Mouse (Mus musculus): ENCODE results near the gene Gtf3c2. TPM values are rescaled to one million over a fixed set of nuclear protein-coding genes. Genes with fewer than 3 reads are reported as not detected.

Gene Gtf3c2
- polyA plus RNA-seq, 1 experiment: 36.9 TPM

DNA sequence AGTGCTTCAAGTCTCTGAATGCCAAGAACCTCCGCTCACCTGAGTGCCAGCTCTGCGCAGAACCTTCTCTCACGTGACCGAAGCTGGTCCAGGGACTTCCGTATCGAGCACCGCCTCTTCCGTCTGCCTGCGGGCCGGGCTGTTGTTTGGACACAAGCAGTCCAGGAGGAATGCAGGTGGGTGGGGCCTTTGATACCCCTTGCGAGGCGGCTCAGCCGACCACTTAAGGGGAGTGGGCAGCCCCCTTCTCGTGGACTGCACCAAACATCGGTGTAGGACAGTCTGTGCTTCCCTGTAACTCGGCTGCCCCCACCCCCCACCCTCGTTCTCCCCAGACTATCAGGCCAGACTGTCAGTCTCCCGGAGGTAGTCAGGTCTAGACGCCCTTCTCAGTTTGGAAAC lies 25.8 kb downstream of the Gtf3c2 start, which contains the start of gene Mpv17:
Mpv17 (minus strand) TSS at position 100 of the 402 bp plus-strand sequence.
- peaks cover 46% of the 10 kb centered on the region for H3K36me3 ChIP-seq (ENCODE audit: control insufficient read depth, insufficient read depth)
- no peak for TF ChIP-seq MAX (IDR thresholded peaks at IDR 0.05)
- TF ChIP-seq CTCF (IDR thresholded peaks at IDR 0.05; ENCODE audit: control insufficient read depth, insufficient read depth, insufficient read length): no peak
- TF ChIP-seq USF1 (IDR thresholded peaks at IDR 0.05; ENCODE audit: low read depth): peak; percentile 95
- H3K79me3 ChIP-seq (ENCODE audit: low read depth): no peaks in the 10 kb centered on the region
- H3ac ChIP-seq (ENCODE audit: control insufficient read depth, insufficient read length, low read depth): peak within 1 kb of the TSS; percentile 63
- peak within 1 kb of the TSS; percentile 27 for H3K4me3 ChIP-seq (ENCODE audit: insufficient read depth, poor library complexity, severe bottlenecking)
- no peaks in the 10 kb centered on the region for H3K27me3 ChIP-seq (ENCODE audit: control insufficient read depth, insufficient read depth, insufficient read length)
- no peaks in the 10 kb centered on the region for H3K79me2 ChIP-seq (ENCODE audit: control insufficient read depth, insufficient read depth)

- peak overlapping the region; percentile 10 for H3ac ChIP-seq (ENCODE audit: control insufficient read depth, insufficient read length, low read depth)
- H3K79me3 ChIP-seq (ENCODE audit: low read depth): no peaks in the 10 kb centered on the region
- no peaks in the 10 kb centered on the region for H3K79me2 ChIP-seq (ENCODE audit: control insufficient read depth, insufficient read depth)
- H3K27me3 ChIP-seq (ENCODE audit: control insufficient read depth, insufficient read depth, insufficient read length): no peaks in the 10 kb centered on the region
- TF ChIP-seq MYOD1 (IDR thresholded peaks at IDR 0.05; ENCODE audit: control insufficient read depth, insufficient read length, low read depth) (no peak), CEBPB (IDR thresholded peaks at IDR 0.05; ENCODE audit: low read depth) (no peak), CTCF (IDR thresholded peaks at IDR 0.05; ENCODE audit: control insufficient read depth, insufficient read depth, insufficient read length) (no peak), MYOG (IDR thresholded peaks at IDR 0.05; ENCODE audit: control insufficient read depth, extremely low read depth, insufficient read length) (no peak), USF1 (IDR thresholded peaks at IDR 0.05; ENCODE audit: low read depth) (no peak), FOSL1 (IDR thresholded peaks at IDR 0.05; ENCODE audit: insufficient read depth, low read length, poor library complexity, severe bottlenecking) (no peak), MAX (IDR thresholded peaks at IDR 0.05) (no peak)
- H3K36me3 ChIP-seq (ENCODE audit: control insufficient read depth, insufficient read depth): peaks cover 41% of the 10 kb centered on the region
- peak overlapping the region; percentile 27 for H3K4me3 ChIP-seq (ENCODE audit: insufficient read depth, poor library complexity, severe bottlenecking)
Observed at GRCm38 (mm10) chr5:31153516-31154151, 26.3 kb downstream of the Gtf3c2 start.

- no peak overlapping the region for H3K4me3 ChIP-seq (ENCODE audit: insufficient read depth, poor library complexity, severe bottlenecking)
- H3K79me3 ChIP-seq (ENCODE audit: low read depth): no peaks in the 10 kb centered on the region
- no peak overlapping the region for H3ac ChIP-seq (ENCODE audit: control insufficient read depth, insufficient read length, low read depth)
- H3K27me3 ChIP-seq (ENCODE audit: control insufficient read depth, insufficient read depth, insufficient read length): no peaks in the 10 kb centered on the region
- H3K79me2 ChIP-seq (ENCODE audit: control insufficient read depth, insufficient read depth): no peaks in the 10 kb centered on the region
- TF ChIP-seq USF1 (IDR thresholded peaks at IDR 0.05; ENCODE audit: low read depth): no peak
- TF ChIP-seq FOSL1 (IDR thresholded peaks at IDR 0.05; ENCODE audit: insufficient read depth, low read length, poor library complexity, severe bottlenecking): peak; percentile 88
- H3K36me3 ChIP-seq (ENCODE audit: control insufficient read depth, insufficient read depth): peaks cover 23% of the 10 kb centered on the region
Observed at GRCm38 (mm10) chr5:31151746-31152145, 28.2 kb downstream of the Gtf3c2 start.

DNA sequence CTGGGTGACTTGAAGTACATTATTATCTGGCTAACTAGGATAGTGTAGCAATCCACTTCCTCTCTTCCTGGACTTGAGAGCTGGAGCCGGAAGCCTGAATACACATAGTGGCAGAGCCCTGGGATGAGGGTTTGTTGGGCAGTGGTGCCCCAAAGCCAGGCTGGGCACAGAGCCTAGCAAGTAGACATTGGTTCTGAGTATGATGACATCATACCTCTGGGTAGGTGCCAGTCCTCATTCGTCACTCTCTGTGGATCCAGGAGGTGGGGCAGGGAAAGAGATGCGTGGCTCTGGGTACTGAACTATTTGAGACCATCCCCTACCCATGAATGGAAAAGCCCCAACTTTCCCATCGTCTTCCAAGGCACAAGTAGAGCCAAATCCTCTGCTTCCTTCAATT lies 30.2 kb downstream of the Gtf3c2 start:
- no peak overlapping the region for H3ac ChIP-seq (ENCODE audit: control insufficient read depth, insufficient read length, low read depth)
- H3K27me3 ChIP-seq (ENCODE audit: control insufficient read depth, insufficient read depth, insufficient read length): no peaks in the 10 kb centered on the region
- H3K79me3 ChIP-seq (ENCODE audit: low read depth): no peaks in the 10 kb centered on the region
- peaks cover 14% of the 10 kb centered on the region for H3K36me3 ChIP-seq (ENCODE audit: control insufficient read depth, insufficient read depth)
- H3K4me3 ChIP-seq (ENCODE audit: insufficient read depth, poor library complexity, severe bottlenecking): no peak overlapping the region
- H3K79me2 ChIP-seq (ENCODE audit: control insufficient read depth, insufficient read depth): no peaks in the 10 kb centered on the region
- TF ChIP-seq USF1 (IDR thresholded peaks at IDR 0.05; ENCODE audit: low read depth): no peak
- no peak for TF ChIP-seq CEBPB (IDR thresholded peaks at IDR 0.05; ENCODE audit: low read depth)
- TF ChIP-seq CTCF (IDR thresholded peaks at IDR 0.05; ENCODE audit: control insufficient read depth, insufficient read depth, insufficient read length): no peak
- TF ChIP-seq MYOD1 (IDR thresholded peaks at IDR 0.05; ENCODE audit: control insufficient read depth, insufficient read length, low read depth): no peak

DNA sequence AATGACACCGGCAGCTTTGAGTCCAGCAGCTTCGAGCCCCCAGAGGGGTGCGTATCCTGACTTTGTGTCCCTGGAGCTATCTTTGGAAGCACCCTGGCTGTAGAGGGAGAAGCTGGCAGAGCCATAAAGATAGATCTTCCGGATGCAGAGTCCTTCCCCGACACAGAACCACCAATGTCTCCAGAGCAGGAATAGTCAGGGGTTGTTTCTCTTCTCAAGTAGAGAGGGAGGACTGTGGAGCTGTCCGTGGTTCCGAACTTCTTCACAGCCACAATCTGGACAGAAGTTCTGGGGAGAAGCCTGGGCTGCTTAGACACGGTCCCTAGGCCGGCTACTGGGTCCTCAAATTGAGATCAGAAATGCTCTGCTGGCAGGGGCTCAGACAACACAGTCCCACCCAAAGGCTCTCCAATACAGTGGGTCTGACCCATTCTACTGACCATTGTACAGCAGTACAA lies 40.9 kb downstream of the Gtf3c2 start:
- Histone ChIP-seq H3ac (ENCODE audit: control insufficient read depth, insufficient read length, low read depth) (no peak overlapping the region), H3K4me3 (ENCODE audit: insufficient read depth, poor library complexity, severe bottlenecking) (no peak overlapping the region), H3K36me3 (ENCODE audit: control insufficient read depth, insufficient read depth) (no peaks in the 10 kb centered on the region), H3K79me3 (ENCODE audit: low read depth) (no peaks in the 10 kb centered on the region), H3K27me3 (ENCODE audit: control insufficient read depth, insufficient read depth, insufficient read length) (peaks cover 24% of the 10 kb centered on the region), H3K79me2 (ENCODE audit: control insufficient read depth, insufficient read depth) (no peaks in the 10 kb centered on the region)
- TF ChIP-seq MAX (IDR thresholded peaks at IDR 0.05) (no peak), MYOG (IDR thresholded peaks at IDR 0.05; ENCODE audit: control insufficient read depth, extremely low read depth, insufficient read length) (no peak), USF1 (IDR thresholded peaks at IDR 0.05; ENCODE audit: low read depth) (no peak), CTCF (IDR thresholded peaks at IDR 0.05; ENCODE audit: control insufficient read depth, insufficient read depth, insufficient read length) (no peak), MYOD1 (IDR thresholded peaks at IDR 0.05; ENCODE audit: control insufficient read depth, insufficient read length, low read depth) (no peak), CEBPB (IDR thresholded peaks at IDR 0.05; ENCODE audit: low read depth) (no peak), FOSL1 (IDR thresholded peaks at IDR 0.05; ENCODE audit: insufficient read depth, low read length, poor library complexity, severe bottlenecking) (no peak)

- no peaks in the 10 kb centered on the region for H3K36me3 ChIP-seq (ENCODE audit: control insufficient read depth, insufficient read depth)
- no peaks in the 10 kb centered on the region for H3K79me2 ChIP-seq (ENCODE audit: control insufficient read depth, insufficient read depth)
- no peak within 1 kb of the TSS for H3K4me3 ChIP-seq (ENCODE audit: insufficient read depth, poor library complexity, severe bottlenecking)
- TF ChIP-seq CEBPB (IDR thresholded peaks at IDR 0.05; ENCODE audit: low read depth) (no peak), MAX (IDR thresholded peaks at IDR 0.05) (no peak)
- H3K27me3 ChIP-seq (ENCODE audit: control insufficient read depth, insufficient read depth, insufficient read length): peaks cover 24% of the 10 kb centered on the region
- no peak within 1 kb of the TSS for H3ac ChIP-seq (ENCODE audit: control insufficient read depth, insufficient read length, low read depth)
- no peaks in the 10 kb centered on the region for H3K79me3 ChIP-seq (ENCODE audit: low read depth)
Observed at GRCm38 (mm10) chr5:31138241-31138967, 41.5 kb downstream of the Gtf3c2 start, which contains the start of gene Ucn. Ucn (minus strand) TSS chr5:31138829.
